Mouse (Mus musculus) embryo, embryonic 9.5 days (tissue): Measurements from ENCODE around the gene Olfr923.
"Not testable (repeated sequence)": the region's sequence is repeated elsewhere in the genome, so short reads cannot be mapped to it uniquely, and the experiment has no call there.

ENCODE experiments used
- DNase-seq: peaks from one replicate; pipeline ENCODE4 v3.0.0-alpha.2; 2017; ENCODE audit errors: extremely low spot score

Olfr923 gene

DNA sequence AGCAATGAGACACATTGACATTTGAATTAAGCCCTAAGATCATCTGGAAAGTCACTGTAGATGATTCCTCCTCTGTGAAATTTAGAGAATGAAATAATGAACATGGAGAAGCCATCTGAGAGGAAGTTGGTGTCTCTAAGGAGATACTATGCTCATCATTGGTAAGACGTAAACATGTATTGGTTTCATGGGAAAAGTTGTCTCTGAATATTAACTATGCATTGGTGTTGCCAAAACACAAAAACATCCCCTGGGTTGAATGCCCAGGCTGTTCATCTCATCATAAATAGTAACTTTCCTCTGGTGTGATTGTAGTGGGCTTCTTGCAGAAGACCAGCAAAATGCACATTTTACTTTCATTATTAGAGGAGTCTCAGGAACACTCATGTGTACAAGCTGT is at the start of gene Olfr923:
TSS of gene Olfr923 (plus strand) at position 301 of the 400 bp plus-strand sequence.
- DNase-seq, result no peak

DNA sequence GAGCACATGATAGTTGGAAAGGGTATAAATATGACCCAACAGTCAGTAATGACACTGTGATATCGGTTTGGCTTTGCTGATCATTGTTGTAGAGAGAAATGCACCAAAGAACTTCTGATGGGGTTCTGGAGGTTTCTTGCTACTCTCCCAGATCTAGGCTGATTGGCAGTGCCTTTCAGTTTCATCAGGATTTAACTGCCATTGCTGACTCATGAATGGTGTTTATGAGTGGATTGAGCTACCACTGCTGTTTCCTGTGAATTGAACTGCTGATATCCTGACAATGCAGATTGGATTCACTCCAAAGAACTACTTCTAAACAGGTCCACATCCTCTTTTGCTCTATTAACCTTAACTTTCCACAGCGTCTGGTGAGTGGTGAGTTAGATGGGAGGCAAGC is 33.7 kb upstream of the Olfr923 start:
- no peak for DNase-seq

DNA sequence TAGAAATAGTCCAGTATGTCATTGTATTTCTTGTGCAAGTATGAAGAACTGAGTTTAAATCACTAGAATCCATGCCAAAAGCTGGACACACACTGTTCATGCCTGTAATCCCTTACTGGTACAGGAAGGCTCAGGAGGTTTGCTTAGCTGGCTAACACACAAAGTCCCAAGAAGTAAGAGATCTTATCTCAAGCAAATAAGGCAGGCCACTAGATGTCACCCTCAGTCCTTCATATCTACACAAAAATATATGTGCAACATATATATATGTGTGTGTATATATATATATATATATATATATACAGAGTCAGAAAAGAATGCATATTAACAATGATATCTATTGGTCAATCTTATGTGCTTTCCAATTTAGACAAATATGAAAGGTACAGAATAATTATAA is 20.6 kb upstream of the Olfr923 start:
- no peak for DNase-seq

DNA sequence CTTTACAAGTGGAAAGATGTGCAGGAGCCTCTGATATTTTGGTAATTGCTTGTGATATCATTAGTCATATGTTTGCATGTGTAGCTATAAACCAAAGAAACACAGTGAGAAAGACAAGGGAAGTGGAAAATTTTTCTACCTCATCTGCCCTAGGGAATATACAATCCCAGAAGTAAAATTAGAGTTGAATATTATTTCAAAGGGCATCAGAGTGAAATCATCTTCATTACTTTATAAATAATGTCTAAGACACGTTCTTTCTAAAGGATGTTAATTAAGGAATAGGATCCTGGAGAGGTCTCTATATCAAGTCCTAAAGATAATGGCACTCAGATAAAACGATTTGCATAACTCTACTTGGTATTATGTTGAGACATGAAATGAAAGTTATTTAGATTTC is 12.0 kb upstream of the Olfr923 start, which contains the start of gene Olfr922:
TSS of gene Olfr922 (plus strand) at position 301 of the 400 bp plus-strand sequence.
- DNase-seq, result no peak

DNA sequence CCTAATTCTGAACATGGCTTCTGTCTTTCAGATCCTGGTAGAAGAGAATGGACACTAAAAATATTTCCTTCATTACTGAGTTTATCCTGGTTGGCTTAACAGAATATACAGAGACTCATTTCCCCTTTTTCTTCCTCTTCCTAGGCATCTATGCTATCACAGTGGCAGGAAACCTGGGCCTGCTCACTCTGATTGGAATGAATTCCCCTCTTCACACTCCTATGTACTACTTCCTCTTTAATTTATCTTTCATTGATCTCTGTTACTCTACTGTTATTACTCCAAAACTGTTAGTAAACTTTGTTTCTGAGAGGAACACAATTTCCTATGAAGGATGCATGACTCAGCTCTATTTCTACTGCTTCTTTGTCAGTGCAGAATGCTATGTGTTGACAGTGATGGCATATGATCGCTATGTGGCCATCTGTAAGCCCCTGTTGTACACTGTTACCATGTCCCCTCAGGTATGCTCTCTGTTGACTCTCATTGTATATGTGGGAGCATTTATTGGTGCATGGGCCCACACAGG is 10.8 kb upstream of the Olfr923 start:
- DNase-seq, result no peak

DNA sequence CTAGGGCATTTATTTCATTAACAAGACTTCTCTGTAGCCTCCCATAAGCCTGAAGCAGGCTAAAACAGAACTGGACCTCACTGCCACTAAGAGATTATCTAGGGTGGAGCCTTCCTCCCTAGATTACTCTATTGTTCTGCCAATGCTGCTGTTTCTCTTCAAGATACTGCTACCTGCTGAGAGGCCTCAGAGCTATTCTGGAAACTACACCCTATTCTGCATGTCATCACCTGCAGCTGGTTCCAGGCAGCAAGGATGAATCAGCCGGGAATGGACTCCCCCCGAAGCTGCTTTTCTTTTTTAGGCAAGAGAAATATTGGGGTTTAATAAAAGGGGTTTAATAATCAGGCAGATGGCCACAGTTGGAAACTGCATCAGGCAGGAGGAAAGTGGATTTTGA is 6.7 kb downstream of the Olfr923 start:
- no peak for DNase-seq

DNA sequence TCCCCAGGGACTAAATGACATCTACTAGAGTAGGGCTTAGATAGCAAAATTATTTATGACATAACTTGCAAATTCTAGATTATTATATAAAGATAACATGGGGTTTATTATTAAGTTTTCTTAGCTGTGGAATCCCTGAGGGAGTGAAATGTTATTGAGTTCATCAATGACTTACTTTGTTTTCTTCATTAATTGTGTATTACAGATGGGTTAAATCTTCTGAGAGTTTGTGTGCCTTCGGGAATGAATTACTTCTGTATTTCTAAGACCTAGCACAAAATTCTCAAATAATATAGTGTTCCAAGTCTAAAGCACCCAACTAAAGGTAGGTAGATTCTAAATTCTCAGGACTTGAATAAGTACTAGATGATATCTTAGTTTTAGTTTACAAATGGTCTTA is 17.8 kb downstream of the Olfr923 start, which contains the start of gene Olfr924:
TSS of gene Olfr924 (plus strand) at position 301 of the 400 bp plus-strand sequence.
- no peak for DNase-seq

DNA sequence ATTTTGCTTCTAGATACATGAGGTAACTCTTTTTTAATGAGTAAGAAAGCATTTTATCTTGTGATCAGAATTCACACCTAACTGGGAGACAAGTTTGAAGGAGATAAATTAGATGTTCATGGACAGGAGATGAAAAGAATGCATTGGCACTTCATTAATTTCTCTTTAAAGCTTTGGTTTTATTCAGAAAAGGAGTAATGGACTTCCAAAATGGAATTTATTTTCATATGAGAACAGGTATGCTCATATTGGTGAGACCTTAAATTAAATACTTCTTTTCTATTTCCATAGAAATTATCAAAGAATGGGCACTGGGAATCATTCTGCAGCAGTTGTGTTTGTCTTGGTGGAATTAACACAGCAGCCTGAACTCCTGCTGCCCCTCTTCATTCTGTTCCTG is 28.4 kb downstream of the Olfr923 start, which contains the start of gene Olfr26:
TSS of gene Olfr26 (plus strand) at position 301 of the 400 bp plus-strand sequence.
- no peak for DNase-seq

DNA sequence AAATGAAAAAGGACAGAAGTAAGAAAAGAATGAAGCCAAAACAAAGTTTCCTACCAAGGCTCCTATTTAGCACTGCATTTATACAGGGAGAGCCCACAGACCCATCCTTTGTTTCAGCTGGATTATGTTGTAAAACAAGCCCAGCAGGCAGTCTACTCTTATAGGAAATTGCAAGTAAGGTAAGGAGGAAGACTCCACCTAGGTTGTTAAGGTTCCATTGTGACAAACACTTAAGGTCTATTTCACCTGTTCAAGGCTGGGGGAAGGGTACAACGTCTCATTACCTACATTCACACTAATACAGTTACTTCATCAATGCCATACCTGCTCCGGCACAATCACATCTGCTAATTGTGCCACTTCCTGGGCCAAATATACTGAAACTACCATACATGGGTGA is 48.5 kb downstream of the Olfr923 start:
- DNase-seq, result not testable (repeated sequence)

DNA sequence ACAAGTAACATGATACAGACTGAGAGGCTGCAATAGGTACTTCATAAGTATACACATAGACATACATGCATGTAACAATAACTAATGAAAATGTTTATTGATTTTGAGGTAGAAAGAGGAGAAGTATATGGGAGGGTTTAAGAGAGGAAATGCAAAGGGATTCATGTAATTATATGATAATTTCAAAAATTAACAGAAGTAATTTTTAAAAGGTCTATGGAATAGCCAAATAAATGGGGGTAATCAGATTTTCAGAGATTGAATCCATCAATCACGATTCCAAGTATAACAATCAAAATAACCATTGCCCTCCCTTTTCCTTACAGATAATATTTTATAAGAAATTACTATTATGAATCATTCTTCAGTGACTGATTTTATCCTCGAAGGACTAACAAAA is 50.5 kb downstream of the Olfr923 start, which contains the start of gene Olfr926:
TSS of gene Olfr926 (plus strand) at position 301 of the 400 bp plus-strand sequence.
- DNase-seq, result no peak
